Mouse (Mus musculus) heart, embryonic 10.5 days (tissue): ENCODE measurements around the gene Pigo. TPM values are rescaled to one million over a fixed set of nuclear protein-coding genes. Genes with fewer than 3 reads are reported as not detected.
A peak's percentile ranks its signal among the peaks of the same experiment; 100 is the strongest.

Experiments used
- DNase-seq: peaks from one replicate; pipeline ENCODE4 v3.0.0-alpha.2; 2017; ENCODE audit warnings: low spot score
- H3K27ac ChIP-seq: fragments of 300-500 bp; sonication (generic); 2 replicates; pipeline ENCODE4 v1.5.1; 2016; ENCODE audit warnings: mild to moderate bottlenecking
- H3K27me3 ChIP-seq: fragments of 300-500 bp; sonication (generic); 2 replicates; pipeline ENCODE4 v1.6.1; 2016; ENCODE audit warnings: mild to moderate bottlenecking; ENCODE audit not compliant: poor library complexity, insufficient read depth, severe bottlenecking
- H3K36me3 ChIP-seq: fragments of 300-500 bp; sonication (generic); 2 replicates; pipeline ENCODE4 v1.6.1; 2016; ENCODE audit warnings: mild to moderate bottlenecking, moderate library complexity
- H3K4me1 ChIP-seq: fragments of 300-500 bp; sonication (generic); 2 replicates; pipeline ENCODE4 v1.6.1; 2016; ENCODE audit warnings: mild to moderate bottlenecking
- H3K4me3 ChIP-seq: fragments of 300-500 bp; sonication (generic); 2 replicates; pipeline ENCODE4 v1.5.1; 2016; ENCODE audit warnings: mild to moderate bottlenecking, moderate library complexity
- H3K9me3 ChIP-seq: fragments of 300-500 bp; sonication (generic); 2 replicates; pipeline ENCODE4 v1.6.1; 2016; ENCODE audit warnings: mild to moderate bottlenecking, moderate library complexity
- WGBS: fragments of 180-500 bp; shearing (Covaris S2); methylation state at CpG from one replicate; pipeline ENCODE4 v1.1.7; 2016; 5-methylcytosine and 5-hydroxymethylcytosine counted together
- polyA plus RNA-seq: library from polyadenylated mRNA; unstranded; fragments of >200 nt; fragmentation: Nextera tagmentation; extraction: Ambion mirVana; gene quantifications from 2 replicates; pipeline ENCODE4 v1.2.1, GENCODE M21; 2016

Pigo gene
- polyA plus RNA-seq, 1 experiment from 2014 or later: 21.0 TPM

DNA sequence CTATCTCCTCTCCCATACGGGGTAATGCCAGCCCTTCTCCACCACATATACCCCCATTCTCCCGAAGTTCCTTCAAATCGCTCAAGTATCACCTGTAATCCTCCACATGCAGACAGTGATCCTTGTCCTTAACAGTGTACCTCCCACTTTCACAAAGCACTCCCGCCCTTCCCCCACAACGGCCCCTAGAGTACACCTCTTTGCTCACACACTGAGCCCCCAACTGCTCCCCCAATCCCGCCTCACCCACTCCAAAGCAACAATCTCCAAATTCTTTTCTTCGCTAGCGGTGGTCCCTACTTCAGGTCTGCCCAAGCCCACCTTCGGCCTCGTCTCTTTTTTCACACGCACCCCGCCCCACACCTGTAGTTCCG is 19.7 kb upstream of the Pigo start:
- no peaks in the 10 kb centered on the region for H3K36me3 ChIP-seq
- H3K27me3 ChIP-seq: no peaks in the 10 kb centered on the region
- WGBS: 11% methylated on average over 13 of the region's 13 CpGs
- DNase-seq: no peak
- H3K9me3 ChIP-seq: no peaks in the 10 kb centered on the region
- peak overlapping the region; percentile 83; the same call in 1 of the 2 replicates for H3K27ac ChIP-seq
- peak overlapping the region; percentile 72 for H3K4me3 ChIP-seq
- peaks cover 40% of the 10 kb centered on the region for H3K4me1 ChIP-seq

DNA sequence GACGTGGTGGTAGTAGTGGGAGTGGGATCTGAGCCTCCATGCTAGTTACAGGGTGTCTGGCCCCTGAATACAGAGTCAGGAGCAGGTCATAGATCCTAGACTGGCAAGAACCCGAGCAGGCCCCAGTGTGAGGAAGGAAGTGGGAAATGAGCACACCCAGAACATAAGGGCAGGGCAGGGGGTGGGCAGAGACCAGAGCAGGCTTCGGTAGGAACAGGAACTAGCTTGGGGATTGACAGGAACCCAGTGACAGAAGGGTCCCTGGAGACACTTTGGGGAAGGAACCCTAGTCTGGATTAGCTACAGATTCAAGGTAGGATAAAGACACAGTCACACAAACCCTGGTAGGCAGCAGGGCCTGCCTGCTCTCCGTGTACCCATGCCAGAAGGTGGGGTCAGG is 19.1 kb upstream of the Pigo start:
- H3K36me3 ChIP-seq: no peaks in the 10 kb centered on the region
- no peaks in the 10 kb centered on the region for H3K27me3 ChIP-seq
- WGBS: 34% methylated on average over 4 of the region's 4 CpGs
- peaks cover 46% of the 10 kb centered on the region for H3K4me1 ChIP-seq
- DNase-seq: no peak
- H3K9me3 ChIP-seq: no peaks in the 10 kb centered on the region
- peak overlapping the region; percentile 68 for H3K27ac ChIP-seq
- H3K4me3 ChIP-seq: peak overlapping the region; percentile 72

- Histone ChIP-seq H3K4me1 (peaks cover 54% of the 10 kb centered on the region), H3K27ac (peak overlapping the region; percentile 68), H3K36me3 (no peaks in the 10 kb centered on the region), H3K4me3 (peak overlapping the region; percentile 72), H3K27me3 (no peaks in the 10 kb centered on the region), H3K9me3 (no peaks in the 10 kb centered on the region)
- WGBS: 19% methylated on average over 7 of the region's 7 CpGs
- peak; percentile 91 for DNase-seq
Measured at GRCm38 (mm10) chr4:43043644-43044357, 18.2 kb upstream of the Pigo start.

DNA sequence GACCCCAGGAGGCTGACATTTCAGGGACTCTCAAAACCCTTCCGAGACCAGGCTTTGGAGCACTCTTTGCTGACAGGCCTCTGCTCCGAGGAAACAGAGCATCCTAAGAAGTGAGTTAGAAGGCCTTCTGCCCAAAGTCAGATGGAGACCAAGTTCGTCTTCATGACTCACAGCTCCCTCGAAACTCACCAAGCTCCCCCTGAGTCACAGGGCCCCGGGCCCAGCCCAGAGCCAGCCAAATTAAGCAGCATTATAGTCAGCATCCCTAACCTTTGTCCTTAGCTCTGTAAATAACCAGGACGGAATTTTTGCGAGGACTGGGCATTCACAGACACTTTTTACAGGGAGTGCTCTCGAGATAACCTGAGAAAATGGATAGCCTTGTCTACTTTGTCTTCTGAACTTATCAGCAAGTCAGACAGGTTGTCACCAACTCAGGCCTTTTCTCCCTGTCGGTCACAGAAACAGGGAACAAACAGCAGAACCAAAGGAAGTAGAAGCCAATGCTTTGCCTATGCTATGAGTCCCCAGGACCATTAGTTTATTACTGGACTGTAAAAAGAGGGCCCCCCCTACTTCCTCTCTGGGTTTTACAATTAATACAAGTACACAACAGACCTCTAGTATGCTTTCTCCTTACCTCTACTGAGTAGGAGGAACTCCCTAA is 15.4 kb upstream of the Pigo start:
- Histone ChIP-seq H3K36me3 (peaks cover 8% of the 10 kb centered on the region), H3K9me3 (no peaks in the 10 kb centered on the region), H3K27ac (peak overlapping the region; percentile 90), H3K4me1 (peaks cover 70% of the 10 kb centered on the region), H3K27me3 (no peaks in the 10 kb centered on the region), H3K4me3 (no peak overlapping the region)
- no peak for DNase-seq
- WGBS: 47% methylated on average over 9 of the region's 9 CpGs

- 0% methylated on average over 25 of the region's 25 CpGs for WGBS
- peak; percentile 99 for DNase-seq
- H3K27ac ChIP-seq: peak overlapping the region; percentile 90
- H3K4me3 ChIP-seq: peak overlapping the region; percentile 85
- peaks cover 62% of the 10 kb centered on the region for H3K4me1 ChIP-seq
- no peaks in the 10 kb centered on the region for H3K9me3 ChIP-seq
- H3K36me3 ChIP-seq: peaks cover 15% of the 10 kb centered on the region
- no peaks in the 10 kb centered on the region for H3K27me3 ChIP-seq
Measured at GRCm38 (mm10) chr4:43040114-43040572, 14.5 kb upstream of the Pigo start.

DNA sequence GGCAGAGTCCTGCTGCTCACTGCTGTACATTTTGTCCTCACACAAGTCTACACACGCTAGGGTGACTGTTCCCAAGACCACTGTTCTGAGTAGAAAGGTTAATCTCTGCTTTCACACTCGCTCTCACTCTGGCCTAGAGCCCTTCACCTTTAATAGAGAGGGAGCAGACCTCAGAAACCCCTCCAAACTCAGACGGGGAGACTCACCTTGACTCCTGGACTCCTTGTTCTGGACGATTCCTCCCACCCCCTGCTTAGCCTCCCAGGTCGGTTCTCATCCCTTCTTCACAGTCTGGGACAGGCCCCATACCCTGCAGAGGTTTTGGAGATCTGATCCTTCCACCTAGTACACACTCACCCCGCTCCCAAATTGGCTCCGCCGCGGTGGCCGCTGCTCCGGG is 14.0 kb upstream of the Pigo start:
- Histone ChIP-seq H3K27ac (peak overlapping the region; percentile 90), H3K4me3 (peak overlapping the region; percentile 85), H3K9me3 (no peaks in the 10 kb centered on the region), H3K4me1 (peaks cover 57% of the 10 kb centered on the region), H3K27me3 (no peaks in the 10 kb centered on the region), H3K36me3 (peaks cover 17% of the 10 kb centered on the region)
- WGBS: under 1% methylated on average over 11 of the region's 11 CpGs
- no peak for DNase-seq

GRCm38 (mm10) chr4:43038567-43039495 is 13.2 kb upstream of the Pigo start:
- Histone ChIP-seq H3K27ac (peak overlapping the region; percentile 90; the same call in 1 of the 2 replicates), H3K9me3 (no peaks in the 10 kb centered on the region), H3K4me3 (peak overlapping the region; percentile 85), H3K27me3 (no peaks in the 10 kb centered on the region), H3K36me3 (peaks cover 24% of the 10 kb centered on the region), H3K4me1 (peaks cover 49% of the 10 kb centered on the region)
- DNase-seq: no peak
- WGBS: 47% methylated on average over 15 of the region's 15 CpGs

DNA sequence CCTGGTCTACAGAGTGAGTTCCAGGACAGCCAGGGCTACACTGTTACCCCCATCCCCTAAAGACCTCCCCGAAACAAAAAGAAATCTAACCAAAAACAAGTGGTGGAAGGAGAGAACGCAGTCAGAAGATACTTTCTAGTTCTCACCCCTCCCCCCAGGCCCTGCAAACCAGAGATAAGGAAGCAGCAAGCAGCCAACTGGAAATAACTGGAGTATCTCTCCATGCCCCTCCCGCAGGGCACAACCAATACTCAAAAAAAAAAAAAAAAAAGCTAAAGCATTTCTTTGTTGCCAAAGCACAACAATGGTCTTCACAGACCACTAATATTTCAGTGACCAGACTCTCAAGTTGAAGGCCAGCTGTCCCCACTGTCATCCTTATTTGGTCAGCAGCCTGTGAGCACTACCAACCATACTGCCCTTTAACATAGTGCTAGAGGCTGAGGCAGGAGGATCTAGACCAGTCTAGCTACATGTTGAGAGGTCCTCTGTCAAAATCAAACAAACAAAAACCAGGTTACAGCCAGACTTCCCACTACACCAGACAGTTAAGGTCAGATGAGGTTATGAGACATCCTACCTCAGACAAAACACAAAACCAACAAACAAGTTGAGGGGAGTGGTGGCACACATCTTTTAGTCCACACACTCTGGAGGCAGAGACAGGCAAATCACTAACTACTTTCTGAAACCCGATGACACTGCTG is 12.4 kb upstream of the Pigo start:
- peak; percentile 90 for DNase-seq
- Histone ChIP-seq H3K4me1 (peaks cover 48% of the 10 kb centered on the region), H3K36me3 (peaks cover 32% of the 10 kb centered on the region), H3K27ac (peak overlapping the region; percentile 69; the same call in 1 of the 2 replicates), H3K27me3 (no peaks in the 10 kb centered on the region), H3K4me3 (no peak overlapping the region), H3K9me3 (no peaks in the 10 kb centered on the region)
- 33% methylated on average over 4 of the region's 4 CpGs for WGBS

DNA sequence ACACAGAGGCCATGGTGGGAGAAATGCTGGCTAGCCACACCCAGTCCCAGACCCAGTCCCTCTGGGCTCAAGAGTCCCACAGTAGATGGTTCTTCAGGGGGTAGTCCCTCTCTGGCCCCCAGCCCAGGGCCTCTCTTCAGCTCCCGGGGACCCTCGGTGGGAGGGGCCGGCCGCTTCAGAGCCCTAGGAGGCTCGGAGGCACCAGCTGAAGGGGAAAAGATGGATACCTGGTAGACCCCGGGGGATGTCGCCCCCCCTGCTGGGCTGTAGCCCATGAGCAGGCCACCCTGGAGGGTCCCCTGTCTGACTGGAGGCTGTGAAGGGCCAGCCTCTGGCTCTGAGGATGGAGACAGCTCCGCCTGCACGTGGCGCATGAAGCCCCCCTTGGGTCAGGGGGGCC is 10.7 kb upstream of the Pigo start:
- 92% methylated on average over 10 of the region's 10 CpGs for WGBS
- H3K4me1 ChIP-seq: peaks cover 54% of the 10 kb centered on the region
- H3K27ac ChIP-seq: peak overlapping the region; percentile 54; the same call in 1 of the 2 replicates
- H3K27me3 ChIP-seq: no peaks in the 10 kb centered on the region
- peaks cover 32% of the 10 kb centered on the region for H3K36me3 ChIP-seq
- H3K4me3 ChIP-seq: no peak overlapping the region
- H3K9me3 ChIP-seq: no peaks in the 10 kb centered on the region
- DNase-seq: no peak

DNA sequence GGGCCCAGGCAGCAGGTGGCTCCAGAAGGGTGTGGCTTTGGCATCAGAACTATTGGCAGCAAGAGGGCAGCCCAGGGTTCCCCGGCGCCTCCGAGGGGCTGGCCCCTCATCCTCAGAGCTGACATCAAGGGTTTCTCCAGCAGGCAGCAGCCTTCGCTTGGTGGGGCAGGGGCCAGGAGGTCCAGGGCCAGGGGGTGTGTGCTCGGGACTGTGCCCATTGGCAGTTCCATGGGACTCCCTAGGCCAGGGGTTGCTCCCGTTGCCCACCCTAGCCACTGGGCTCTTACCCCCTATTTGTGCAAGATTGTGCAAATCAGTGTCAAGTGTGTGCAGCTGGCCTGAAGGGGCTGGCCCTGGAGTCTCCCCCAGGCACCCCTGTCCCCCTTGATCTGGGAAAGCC is 10.2 kb upstream of the Pigo start:
- 90% methylated on average over 6 of the region's 6 CpGs for WGBS
- Histone ChIP-seq H3K4me3 (no peak overlapping the region), H3K4me1 (peaks cover 51% of the 10 kb centered on the region), H3K36me3 (peaks cover 32% of the 10 kb centered on the region), H3K9me3 (no peaks in the 10 kb centered on the region), H3K27ac (no peak overlapping the region), H3K27me3 (no peaks in the 10 kb centered on the region)
- no peak for DNase-seq

GRCm38 (mm10) chr4:43033481-43033880 is 7.9 kb upstream of the Pigo start:
- 78% methylated on average over 14 of the region's 14 CpGs for WGBS
- H3K27ac ChIP-seq: no peak overlapping the region
- no peaks in the 10 kb centered on the region for H3K9me3 ChIP-seq
- H3K4me1 ChIP-seq: peaks cover 41% of the 10 kb centered on the region
- no peak for DNase-seq
- no peak overlapping the region for H3K4me3 ChIP-seq
- H3K36me3 ChIP-seq: peaks cover 47% of the 10 kb centered on the region
- H3K27me3 ChIP-seq: no peaks in the 10 kb centered on the region

- peaks cover 57% of the 10 kb centered on the region for H3K36me3 ChIP-seq
Measured at GRCm38 (mm10) chr4:43032501-43032900, 6.9 kb upstream of the Pigo start.

More at GRCm38 (mm10) chr4:43032501-43032900, 6.9 kb upstream of the Pigo start:
- Histone ChIP-seq H3K9me3 (no peaks in the 10 kb centered on the region), H3K4me1 (peaks cover 32% of the 10 kb centered on the region), H3K4me3 (no peak overlapping the region), H3K27me3 (no peaks in the 10 kb centered on the region), H3K27ac (no peak overlapping the region)
- DNase-seq: no peak
- WGBS: 100% methylated on average over 1 of the region's 1 CpGs
